Mouse (Mus musculus) liver, postnatal 0 days (tissue): ENCODE data around the gene Rabepk.

Experiments used
- CTCF ChIP-seq: sonication (generic); IDR thresholded peaks from 2 replicates; pipeline ENCODE4 v1.5.1; 2016; ENCODE audit warnings: antibody characterized with exemption, low read depth
- EP300 ChIP-seq: IDR thresholded peaks from 2 replicates; pipeline ENCODE4 v1.6.1; 2016; ENCODE audit warnings: antibody characterized with exemption, low read depth, mild to moderate bottlenecking

- no peak for TF ChIP-seq CTCF
- TF ChIP-seq EP300 = no peak
Observed at GRCm38 (mm10) chr2:34777237-34777868, 22.4 kb downstream of the Rabepk start.
